Comparison of ENCODE assay signal across 19 mouse cellular contexts in genomic region chr1:184140082-184140481, GRCm38 (mm10).
"Had no signal": no experiment of that assay in that cellular context is flagged by ENCODE, and none has a peak within 500 bp of the region (broad histone marks: within the 10 kb centered on the region; RNA-seq: fewer than 3 reads in every experiment).

No protein-coding gene starts in this region.

- H3K36me3 ChIP-seq: kidney, embryonic 15.5 days; liver, embryonic 13.5 days; midbrain, embryonic 15.5 days; neural tube, embryonic 12.5 days; neural tube, embryonic 15.5 days; stomach, embryonic 15.5 days had no signal

- H3K9ac ChIP-seq: kidney, embryonic 15.5 days; liver, embryonic 13.5 days; lung, embryonic 14.5 days; midbrain, embryonic 15.5 days; neural tube, embryonic 12.5 days; neural tube, embryonic 15.5 days; stomach, embryonic 15.5 days had no signal

- ATAC-seq: lung, postnatal 0 days; midbrain, embryonic 15.5 days had no signal

- DNase-seq: kidney, adult 8-10 months; kidney, postnatal 10 days; kidney, postnatal 36 days; layer of hippocampus, postnatal 36 days; liver, embryonic 13.5 days; lung, embryonic 14.5 days; lung, postnatal 4 days; right cerebral cortex, adult 18-20 months; right cerebral cortex, postnatal 14 days; spleen, adult 18-20 months; thymus, postnatal 4 days had no signal

- H3K4me3 ChIP-seq: kidney, embryonic 15.5 days; left cerebral cortex, adult 2 months; liver, embryonic 13.5 days; midbrain, embryonic 15.5 days; neural tube, embryonic 12.5 days; neural tube, embryonic 15.5 days; stomach, embryonic 15.5 days had no signal

- H3K9me3 ChIP-seq: kidney, embryonic 15.5 days; liver, embryonic 13.5 days; midbrain, embryonic 15.5 days; neural tube, embryonic 12.5 days; neural tube, embryonic 15.5 days; stomach, embryonic 15.5 days had no signal

- H3K4me1 ChIP-seq: kidney, embryonic 15.5 days; liver, embryonic 13.5 days; midbrain, embryonic 15.5 days; neural tube, embryonic 12.5 days; neural tube, embryonic 15.5 days; stomach, embryonic 15.5 days had no signal

- H3K27me3 ChIP-seq: kidney, embryonic 15.5 days; liver, embryonic 13.5 days; midbrain, embryonic 15.5 days; neural tube, embryonic 12.5 days; neural tube, embryonic 15.5 days; stomach, embryonic 15.5 days had no signal

- H3K27ac ChIP-seq: kidney, embryonic 15.5 days; left cerebral cortex, adult 2 months; liver, embryonic 13.5 days; midbrain, embryonic 15.5 days; neural tube, embryonic 12.5 days; neural tube, embryonic 15.5 days; stomach, embryonic 15.5 days had no signal

- H3K4me2 ChIP-seq: kidney, embryonic 15.5 days; liver, embryonic 13.5 days; lung, embryonic 14.5 days; midbrain, embryonic 11.5 days; midbrain, embryonic 15.5 days; neural tube, embryonic 12.5 days; neural tube, embryonic 15.5 days; stomach, embryonic 15.5 days had no signal
